Mouse (Mus musculus): ENCODE results near the gene Mier3. TPM values are rescaled to one million over a fixed set of nuclear protein-coding genes. Genes with fewer than 3 reads are reported as not detected.

Gene Mier3
- 14.5 TPM for polyA plus RNA-seq (2014; fragmentation: Illumina TruSeq; extraction: RNeasy Lipid Tissue Mini Kit (QIAGEN cat#74804); ENCODE audit: low read depth, low replicate concordance)

GRCm38 (mm10) chr13:111680679-111681078 lies at the start of gene Mier3:
Gene Mier3 (plus strand): TSS chr13:111680979.

Other genes starting within 250 kb of the Mier3 start
- gene Gpbp1, start 190.9 kb upstream of the Mier3 start, polyA plus RNA-seq (2014; fragmentation: Illumina TruSeq; extraction: RNeasy Lipid Tissue Mini Kit (QIAGEN cat#74804); ENCODE audit: low read depth, low replicate concordance): 99.4 TPM
- gene Gm49496, start 131.0 kb upstream of the Mier3 start, polyA plus RNA-seq (2014; fragmentation: Illumina TruSeq; extraction: RNeasy Lipid Tissue Mini Kit (QIAGEN cat#74804); ENCODE audit: low read depth, low replicate concordance): not detected
- gene Gm10198, start 88.2 kb upstream of the Mier3 start, polyA plus RNA-seq (2014; fragmentation: Illumina TruSeq; extraction: RNeasy Lipid Tissue Mini Kit (QIAGEN cat#74804); ENCODE audit: low read depth, low replicate concordance): not detected
- gene Map3k1, start 128.0 kb downstream of the Mier3 start, polyA plus RNA-seq (2014; fragmentation: Illumina TruSeq; extraction: RNeasy Lipid Tissue Mini Kit (QIAGEN cat#74804); ENCODE audit: low read depth, low replicate concordance): 6.3 TPM

All from liver, adult 10 weeks (tissue).